Mouse (Mus musculus) intestine, postnatal 0 days (tissue): Measurements from ENCODE around the gene Hist2h3c2. TPM values are rescaled to one million over a fixed set of nuclear protein-coding genes. Genes with fewer than 3 reads are reported as not detected.
"Not testable (repeated sequence)": the region's sequence is repeated elsewhere in the genome, so short reads cannot be mapped to it uniquely, and the experiment has no call there.

Experiments
- ATAC-seq: fragments of 200-750 bp; cut with Nextera tagmentation; 2 replicates; pipeline ENCODE4 v1.8.0; 2017; ENCODE audit warnings: mild to moderate bottlenecking, moderate TSS enrichment, moderate library complexity
- H3K27ac ChIP-seq: fragments of 300-500 bp; sonication (generic); 2 replicates; pipeline ENCODE4 v1.5.1; 2014; ENCODE audit warnings: mild to moderate bottlenecking, low read depth, low read length, moderate library complexity
- H3K27me3 ChIP-seq: fragments of 300-500 bp; sonication (generic); replicated peaks from 2 replicates; pipeline ENCODE4 v1.6.1; 2014; ENCODE audit warnings: low read length, mixed read lengths; ENCODE audit not compliant: control insufficient read depth, insufficient read depth
- H3K36me3 ChIP-seq: fragments of 300-500 bp; sonication (generic); 2 replicates; pipeline ENCODE4 v1.6.1; 2014; ENCODE audit warnings: mild to moderate bottlenecking, moderate library complexity; ENCODE audit not compliant: control insufficient read depth, insufficient read depth
- H3K4me1 ChIP-seq: fragments of 300-500 bp; sonication (generic); replicated peaks from 2 replicates; pipeline ENCODE4 v1.6.1; 2014; ENCODE audit warnings: antibody characterized with exemption, low read length, mixed read lengths; ENCODE audit not compliant: control insufficient read depth, insufficient read depth
- H3K4me2 ChIP-seq: fragments of 300-500 bp; sonication (generic); replicated peaks from 2 replicates; pipeline ENCODE4 v1.6.1; 2014; ENCODE audit warnings: low read depth, mild to moderate bottlenecking, moderate library complexity
- H3K4me3 ChIP-seq: fragments of 300-500 bp; sonication (generic); 2 replicates; pipeline ENCODE4 v1.5.1; 2014; ENCODE audit warnings: low read depth, low read length
- H3K9ac ChIP-seq: fragments of 300-500 bp; sonication (generic); 2 replicates; pipeline ENCODE4 v1.6.1; 2014; ENCODE audit warnings: mild to moderate bottlenecking, low read depth, low read length
- H3K9me3 ChIP-seq: fragments of 300-500 bp; sonication (generic); 2 replicates; pipeline ENCODE4 v1.6.1; 2016; ENCODE audit warnings: mixed run types; ENCODE audit not compliant: control insufficient read depth
- CTCF ChIP-seq: sonication (generic); IDR thresholded peaks from 2 replicates; pipeline ENCODE4 v1.5.1; 2016; ENCODE audit warnings: low read depth, mild to moderate bottlenecking, control low read depth, antibody characterized with exemption, moderate library complexity
- WGBS: fragments of 180-500 bp; shearing (Covaris S2); extraction: QIAGEN DNeasy Blood & Tissue Kit; methylation state at CpG from one replicate; pipeline ENCODE4 v1.1.7; 2014; 5-methylcytosine and 5-hydroxymethylcytosine counted together
- polyA plus RNA-seq: library from polyadenylated mRNA; unstranded; fragments of >200 nt; fragmentation: Nextera tagmentation; extraction: Ambion mirVana; gene quantifications from 2 replicates; pipeline ENCODE4 v1.2.1, GENCODE M21; 2015

Gene Hist2h3c2
- polyA plus RNA-seq, 1 experiment from 2014 or later, result 1.1 TPM

- Histone ChIP-seq H3K4me1 (peaks cover 3% of the 10 kb centered on the region; the same call in 1 of the 2 replicates), H3K9ac (no peak overlapping the region), H3K4me2 (no peak overlapping the region), H3K36me3 (no peaks in the 10 kb centered on the region), H3K9me3 (no peaks in the 10 kb centered on the region), H3K27ac (no peak overlapping the region), H3K27me3 (no peaks in the 10 kb centered on the region), H3K4me3 (no peak overlapping the region)
- no peak for TF ChIP-seq CTCF
- WGBS, result 47% methylated on average over 2 of the region's 2 CpGs
- no peak for ATAC-seq
Observed at GRCm38 (mm10) chr3:96228828-96229227, 10.1 kb downstream of the Hist2h3c2 start.

GRCm38 (mm10) chr3:96226695-96227648 is 12.0 kb downstream of the Hist2h3c2 start:
- Histone ChIP-seq H3K4me2 (no peak overlapping the region), H3K27me3 (no peaks in the 10 kb centered on the region), H3K36me3 (no peaks in the 10 kb centered on the region), H3K27ac (no peak overlapping the region), H3K9ac (no peak overlapping the region), H3K9me3 (no peaks in the 10 kb centered on the region), H3K4me1 (peaks cover 3% of the 10 kb centered on the region; the same call in 1 of the 2 replicates), H3K4me3 (no peak overlapping the region)
- TF ChIP-seq CTCF, result no peak
- ATAC-seq, result 0 out of 2 replicates have a peak, but pooled peaks have one; percentile 9
- WGBS, result 53% methylated on average over 8 of the region's 8 CpGs

- Histone ChIP-seq H3K27me3 (no peaks in the 10 kb centered on the region), H3K9me3 (no peaks in the 10 kb centered on the region), H3K36me3 (no peaks in the 10 kb centered on the region), H3K4me1 (peaks cover 3% of the 10 kb centered on the region; the same call in 1 of the 2 replicates), H3K27ac (no peak overlapping the region), H3K9ac (no peak overlapping the region), H3K4me2 (no peak overlapping the region), H3K4me3 (no peak overlapping the region)
- TF ChIP-seq CTCF, result no peak
- 37% methylated on average over 2 of the region's 2 CpGs for WGBS
- ATAC-seq, result no peak
Observed at GRCm38 (mm10) chr3:96225421-96225820, 13.5 kb downstream of the Hist2h3c2 start.

- no peak overlapping the region for H3K9ac ChIP-seq
- no peaks in the 10 kb centered on the region for H3K9me3 ChIP-seq
- 91% methylated on average over 4 of the region's 4 CpGs for WGBS
- H3K27me3 ChIP-seq, result no peaks in the 10 kb centered on the region
- peaks cover 3% of the 10 kb centered on the region; the same call in 1 of the 2 replicates for H3K4me1 ChIP-seq
- H3K36me3 ChIP-seq, result no peaks in the 10 kb centered on the region
- no peak overlapping the region; the same call in 1 of the 2 replicates for H3K4me2 ChIP-seq
- no peak overlapping the region for H3K27ac ChIP-seq
- no peak overlapping the region for H3K4me3 ChIP-seq
- no peak for TF ChIP-seq CTCF
- no peak for ATAC-seq
Observed at GRCm38 (mm10) chr3:96222774-96223173, 16.2 kb downstream of the Hist2h3c2 start.

GRCm38 (mm10) chr3:96221640-96222038 is 17.3 kb downstream of the Hist2h3c2 start:
- H3K4me2 ChIP-seq, result peak overlapping the region; percentile 76
- WGBS, result 12% methylated on average over 9 of the region's 9 CpGs
- no peak for ATAC-seq
- peaks cover 3% of the 10 kb centered on the region; the same call in 1 of the 2 replicates for H3K4me1 ChIP-seq
- TF ChIP-seq CTCF, result no peak
- H3K9ac ChIP-seq, result peak overlapping the region; percentile 26; the same call in 1 of the 2 replicates
- H3K36me3 ChIP-seq, result no peaks in the 10 kb centered on the region
- H3K9me3 ChIP-seq, result no peaks in the 10 kb centered on the region
- H3K27ac ChIP-seq, result peak overlapping the region; percentile 92
- H3K27me3 ChIP-seq, result no peaks in the 10 kb centered on the region
- peak overlapping the region; percentile 59 for H3K4me3 ChIP-seq

GRCm38 (mm10) chr3:96220765-96221639 is 17.9 kb downstream of the Hist2h3c2 start, which contains the start of the genes Hist2h2ac and Hist2h2be:
Hist2h2ac (minus strand) TSS chr3:96220880.
Hist2h2be (plus strand) TSS chr3:96221119.
- WGBS, result under 1% methylated on average over 43 of the region's 43 CpGs
- ATAC-seq, result peak; percentile 83
- Histone ChIP-seq H3K27me3 (no peaks in the 10 kb centered on the region), H3K9ac (peak within 1 kb of the TSS; percentile 70), H3K4me2 (peak within 1 kb of the TSS; percentile 76), H3K9me3 (no peaks in the 10 kb centered on the region), H3K4me3 (peak within 1 kb of the TSS; percentile 59), H3K36me3 (no peaks in the 10 kb centered on the region), H3K27ac (peak within 1 kb of the TSS; percentile 92), H3K4me1 (peaks cover 3% of the 10 kb centered on the region; the same call in 1 of the 2 replicates)
- TF ChIP-seq CTCF, result no peak; the same call in 1 of the 2 replicates

GRCm38 (mm10) chr3:96220131-96220764 is 18.7 kb downstream of the Hist2h3c2 start:
- peak; percentile 4; the same call in 1 of the 2 replicates for ATAC-seq
- under 1% methylated on average over 38 of the region's 47 CpGs for WGBS

More at GRCm38 (mm10) chr3:96220131-96220764, 18.7 kb downstream of the Hist2h3c2 start:
- H3K27ac ChIP-seq, result peak overlapping the region; percentile 92
- H3K9ac ChIP-seq, result peak overlapping the region; percentile 70
- not testable (repeated sequence) for H3K9me3 ChIP-seq, H3K4me1 ChIP-seq, H3K27me3 ChIP-seq, H3K36me3 ChIP-seq
- H3K4me2 ChIP-seq, result peak overlapping the region; percentile 76
- H3K4me3 ChIP-seq, result peak overlapping the region; percentile 59
